Mouse (Mus musculus) common myeloid progenitor, adult 5-6 weeks (primary cell): ENCODE data around the gene Igf1. TPM values are rescaled to one million over a fixed set of nuclear protein-coding genes. Genes with fewer than 3 reads are reported as not detected.

Experiments
- total RNA-seq: library from RNA; stranded (forward); fragments of 200-1000, 187-1606 nt; gene quantifications from 2 replicates; pipeline ENCODE4 v1.2.3, GENCODE M21; 2017

Igf1 gene
- total RNA-seq, 1 experiment from 2014 or later, result 0.23 TPM

Other genes starting within 250 kb of the Igf1 start
- gene Pmch, start 232.8 kb downstream of the Igf1 start, total RNA-seq, result not detected in 2 replicates